Mouse (Mus musculus) CH12.LX (cell line): Measurements from ENCODE around the gene Olfr452. TPM values are rescaled to one million over a fixed set of nuclear protein-coding genes. Genes with fewer than 3 reads are reported as not detected.

Experiments used
- DNase-seq: peaks from one replicate; pipeline ENCODE4 v3.0.0-alpha.2; 2013; ENCODE audit errors: extremely low read depth
- H3K27ac ChIP-seq: 2 replicates; pipeline ENCODE4 v1.5.1; 2012; ENCODE audit warnings: low read depth, mild to moderate bottlenecking, control low read depth, moderate library complexity; ENCODE audit not compliant: insufficient read depth
- H3K27me3 ChIP-seq: replicated peaks from 2 replicates; pipeline ENCODE3; 2012; ENCODE audit warnings: inconsistent platforms
- H3K36me3 ChIP-seq, 2 experiments: replicated peaks in 1 of 2; 2 replicates each; pipeline versions ENCODE3 to v1.6.1; 2012; ENCODE audit warnings: inconsistent platforms in 1 of 2, low read length in 1 of 2, mild to moderate bottlenecking in 1 of 2, mixed read lengths in 1 of 2, moderate library complexity in 1 of 2; ENCODE audit not compliant: control insufficient read depth in 1 of 2, insufficient read depth in 1 of 2
- H3K4me1 ChIP-seq, 2 experiments: 2 replicates each; pipeline ENCODE4 v1.6.1; 2012; ENCODE audit warnings: inconsistent platforms in 1 of 2, moderate library complexity in 1 of 2; ENCODE audit not compliant: insufficient read depth in 2 of 2, control insufficient read depth in 1 of 2
- H3K4me2 ChIP-seq: 2 replicates; pipeline ENCODE4 v1.6.1; 2012; ENCODE audit warnings: low read depth, mild to moderate bottlenecking, control low read depth; ENCODE audit not compliant: poor library complexity, insufficient read depth, severe bottlenecking
- H3K4me3 ChIP-seq, 3 experiments: fragments of 150-350 bp in 1 of 3; sonication (generic) in 1 of 3; replicated peaks in 1 of 3; 2 replicates each; pipeline versions ENCODE3 to v1.5.1; 2011 to 2012; ENCODE audit warnings: low read depth in 2 of 3, low read length in 2 of 3, mild to moderate bottlenecking in 2 of 3, moderate library complexity in 2 of 3, control low read depth in 1 of 3, improper control_type of control experiment in 1 of 3, inconsistent platforms in 1 of 3, mixed read lengths in 1 of 3; ENCODE audit not compliant: poor library complexity in 1 of 3
- H3K79me2 ChIP-seq: replicated peaks from 2 replicates; pipeline ENCODE4 v1.6.1; 2012; ENCODE audit warnings: mild to moderate bottlenecking, moderate library complexity; ENCODE audit not compliant: control insufficient read depth, poor library complexity, insufficient read depth, severe bottlenecking; ENCODE audit errors: extremely low read depth
- H3K9ac ChIP-seq: 2 replicates; pipeline ENCODE4 v1.6.1; 2012; ENCODE audit warnings: low read depth, mild to moderate bottlenecking, control low read depth, moderate library complexity; ENCODE audit not compliant: insufficient read depth
- H3K9me3 ChIP-seq: replicated peaks from 2 replicates; pipeline ENCODE3; 2012; ENCODE audit warnings: low read length, inconsistent platforms, mixed read lengths
- CHD1 ChIP-seq: IDR thresholded peaks from 2 replicates; pipeline ENCODE4 v1.6.1; 2012; ENCODE audit warnings: low read depth, low read length, improper control_type of control experiment, inconsistent platforms
- CHD2 ChIP-seq: IDR thresholded peaks from 2 replicates; pipeline ENCODE4 v1.6.1; 2011; ENCODE audit warnings: low read length, improper control_type of control experiment
- E2F4 ChIP-seq: IDR thresholded peaks from 2 replicates; pipeline ENCODE4 v1.6.1; 2011; ENCODE audit warnings: low read depth, low read length, improper control_type of control experiment; ENCODE audit not compliant: insufficient replicate concordance
- ELF1 ChIP-seq: IDR thresholded peaks from 2 replicates; pipeline ENCODE4 v1.6.1; 2014; ENCODE audit warnings: low read depth, mild to moderate bottlenecking, inconsistent platforms, low read length, improper control_type of control experiment
- GABPA ChIP-seq: IDR thresholded peaks from 2 replicates; pipeline ENCODE4 v1.6.1; 2012; ENCODE audit warnings: low read depth, low read length, improper control_type of control experiment, inconsistent platforms; ENCODE audit not compliant: insufficient replicate concordance
- HCFC1 ChIP-seq: IDR thresholded peaks from 2 replicates; pipeline ENCODE4 v1.6.1; 2012; ENCODE audit warnings: low read depth, mild to moderate bottlenecking, inconsistent platforms, low read length, improper control_type of control experiment
- MAFK ChIP-seq: IDR thresholded peaks from 2 replicates; pipeline ENCODE4 v1.6.1; 2011; ENCODE audit warnings: low read length, improper control_type of control experiment; ENCODE audit not compliant: insufficient replicate concordance
- NELFE ChIP-seq: IDR thresholded peaks from 2 replicates; pipeline ENCODE4 v1.6.1; 2011; ENCODE audit warnings: low read depth, low read length, improper control_type of control experiment
- PAX5 ChIP-seq: IDR thresholded peaks from 2 replicates; pipeline ENCODE4 v1.6.1; 2012; ENCODE audit warnings: low read length, inconsistent platforms, mixed read lengths
- POLR2AphosphoS2 ChIP-seq: IDR thresholded peaks from 2 replicates; pipeline ENCODE4 v1.6.1; 2011; ENCODE audit warnings: low read depth, low read length, improper control_type of control experiment
- SIN3A ChIP-seq: IDR thresholded peaks from 2 replicates; pipeline ENCODE4 v1.6.1; 2012; ENCODE audit warnings: low read length, improper control_type of control experiment, inconsistent platforms
- UBTF ChIP-seq: IDR thresholded peaks from 2 replicates; pipeline ENCODE4 v1.6.1; 2012; ENCODE audit warnings: low read depth, mild to moderate bottlenecking, inconsistent platforms, low read length, improper control_type of control experiment, moderate library complexity
- USF1 ChIP-seq: IDR thresholded peaks from 2 replicates; pipeline ENCODE4 v1.6.1; 2014; ENCODE audit warnings: low read depth, mild to moderate bottlenecking, inconsistent platforms, low read length, improper control_type of control experiment
- ZC3H11A ChIP-seq: IDR thresholded peaks from 2 replicates; pipeline ENCODE4 v1.6.1; 2012; ENCODE audit warnings: low read depth, mild to moderate bottlenecking, inconsistent platforms, low read length, improper control_type of control experiment
- ZKSCAN1 ChIP-seq: IDR thresholded peaks from 2 replicates; pipeline ENCODE4 v1.6.1; 2012; ENCODE audit warnings: low read depth, inconsistent platforms, low read length, improper control_type of control experiment, borderline replicate concordance
- ZMIZ1 ChIP-seq: IDR thresholded peaks from 2 replicates; pipeline ENCODE4 v1.6.1; 2012; ENCODE audit warnings: low read depth, mild to moderate bottlenecking, inconsistent platforms, low read length, improper control_type of control experiment
- dilution Hi-C: fragments of 300-500 bp; cut with MboI; formaldehyde crosslinking; loops from 2 replicates; pipeline ENCODE4 v1.14.3; 2020; ENCODE audit warnings: low sequenced_read_pairs; ENCODE audit not compliant: extremely low pct_unique_long_range_greater_than_20kb, extremely low pct_ligation_motif_present
- in situ Hi-C: fragments of 300-500 bp; cut with MboI; formaldehyde crosslinking; loops from 3 replicates; pipeline ENCODE4 v1.14.3; 2019; ENCODE audit warnings: low sequenced_read_pairs, low pct_ligation_motif_present, low pct_unique_long_range_greater_than_20kb, mixed read lengths
- polyA plus RNA-seq: library from polyadenylated mRNA; unstranded; fragments of >175 nt; gene quantifications from 2 replicates; pipeline ENCODE4 v1.2.1, GENCODE M21; 2012; ENCODE audit warnings: low read depth; ENCODE audit not compliant: insufficient read length
- total RNA-seq, 2 experiments: library from RNA; depleted of rRNA; stranded (reverse); fragments of 300-350 nt in 1 of 2; fragments of >200 nt in 1 of 2; gene quantifications; 2 replicates each; pipeline ENCODE4 v1.2.3; 2012 to 2014

Olfr452 gene
- total and polyA plus RNA-seq, 3 experiments = not detected

GRCm38 (mm10) chr6:42742303-42742702 is 42.6 kb upstream of the Olfr452 start:
- H3K4me1 ChIP-seq = no peaks in the 10 kb centered on the region
- no peaks in the 10 kb centered on the region for H3K79me2 ChIP-seq
- dilution Hi-C loops = no loop called here
- no peak overlapping the region for H3K4me2 ChIP-seq
- no peak overlapping the region for H3K9ac ChIP-seq
- in situ Hi-C loops = no loop called here
- TF ChIP-seq SIN3A (no peak), UBTF (no peak), ZC3H11A (no peak), PAX5 (no peak), CHD2 (no peak), NELFE (no peak), E2F4 (no peak), ZMIZ1 (no peak), GABPA (no peak), MAFK (no peak)
- no peak overlapping the region for H3K4me3 ChIP-seq
- no peaks in the 10 kb centered on the region for H3K27me3 ChIP-seq
- H3K9me3 ChIP-seq = no peaks in the 10 kb centered on the region
- H3K36me3 ChIP-seq = no peaks in the 10 kb centered on the region
- DNase-seq = no peak
- H3K27ac ChIP-seq = no peak overlapping the region

DNA sequence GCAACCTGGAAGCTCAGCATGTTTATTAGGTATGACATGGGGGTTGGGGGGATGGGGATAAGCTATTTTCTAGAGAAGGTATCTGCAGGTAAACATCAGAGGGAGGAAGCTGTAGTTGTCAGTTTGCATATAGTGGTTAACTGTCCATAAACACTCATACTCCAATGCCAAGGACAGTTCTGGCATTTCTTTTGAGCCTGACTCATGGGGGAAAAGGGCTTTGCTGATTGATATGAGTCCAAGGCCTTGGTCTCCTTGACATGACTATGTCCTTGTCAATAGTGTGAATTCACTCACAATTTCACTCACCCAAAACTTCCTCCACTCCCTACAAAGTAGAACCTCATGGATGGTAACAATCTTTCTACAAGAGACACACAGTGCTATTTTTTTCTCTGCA is 37.0 kb upstream of the Olfr452 start:
- no peak overlapping the region for H3K27ac ChIP-seq
- H3K4me1 ChIP-seq = no peaks in the 10 kb centered on the region
- H3K27me3 ChIP-seq = no peaks in the 10 kb centered on the region
- no peak overlapping the region for H3K4me3 ChIP-seq
- in situ Hi-C loops = no loop called here
- H3K9ac ChIP-seq = no peak overlapping the region
- no peaks in the 10 kb centered on the region for H3K79me2 ChIP-seq
- TF ChIP-seq ELF1 = no peak
- TF ChIP-seq GABPA = no peak
- TF ChIP-seq PAX5 = no peak
- no peak for TF ChIP-seq ZKSCAN1
- TF ChIP-seq USF1 = no peak
- TF ChIP-seq MAFK = no peak
- TF ChIP-seq POLR2AphosphoS2 = no peak
- TF ChIP-seq HCFC1 = no peak
- TF ChIP-seq CHD1 = no peak
- TF ChIP-seq E2F4 = no peak
- dilution Hi-C loops = no loop called here
- H3K9me3 ChIP-seq = no peaks in the 10 kb centered on the region
- DNase-seq = no peak
- H3K4me2 ChIP-seq = no peak overlapping the region
- H3K36me3 ChIP-seq = no peaks in the 10 kb centered on the region
